17 mouse cellular contexts compared by ENCODE assay signal in the genomic region with DNA sequence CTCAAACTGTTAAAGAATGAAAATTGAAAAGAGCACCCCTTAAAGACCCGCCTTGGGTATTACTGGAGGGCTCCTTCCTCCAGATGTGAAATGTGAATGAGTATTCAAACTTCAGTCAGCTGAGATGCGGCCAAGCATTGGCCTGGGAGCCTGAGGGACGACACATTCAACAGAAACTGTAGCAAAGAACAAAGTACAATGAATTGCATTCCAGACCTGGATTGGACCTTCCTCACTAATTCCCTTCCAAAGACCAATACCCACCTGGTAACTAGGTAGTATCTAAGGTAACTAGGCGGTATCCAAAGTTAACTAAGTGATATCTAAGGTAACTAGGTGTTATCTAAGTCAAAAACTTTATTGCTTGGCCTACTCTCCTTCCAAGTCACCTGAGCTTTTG.
"Had no signal": no experiment of that assay in that cellular context is flagged by ENCODE, and none has a peak within 500 bp of the region (broad histone marks: within the 10 kb centered on the region; RNA-seq: fewer than 3 reads in every experiment).

No protein-coding gene starts in this region.

- H3K9me3 ChIP-seq: kidney, embryonic 15.5 days; liver, embryonic 12.5 days; liver, embryonic 15.5 days; midbrain, embryonic 12.5 days; midbrain, embryonic 15.5 days; neural tube, embryonic 12.5 days; neural tube, embryonic 15.5 days; stomach, embryonic 15.5 days had no signal

- H3K36me3 ChIP-seq: kidney, embryonic 15.5 days; liver, embryonic 12.5 days; liver, embryonic 15.5 days; midbrain, embryonic 12.5 days; midbrain, embryonic 15.5 days; neural tube, embryonic 12.5 days; neural tube, embryonic 15.5 days; stomach, embryonic 15.5 days had no signal

- DNase-seq: kidney, postnatal 25 days; layer of hippocampus, adult 9-11 months; lung, embryonic 14.5 days; right cerebral cortex, adult 18-20 months; right cerebral cortex, postnatal 14 days; right cerebral cortex, postnatal 4 days; thymus, postnatal 25 days had no signal

- H3K27ac ChIP-seq: kidney, embryonic 15.5 days; left cerebral cortex, adult 2 months; liver, embryonic 12.5 days; liver, embryonic 15.5 days; macrophage; midbrain, embryonic 12.5 days; midbrain, embryonic 15.5 days; neural tube, embryonic 12.5 days; neural tube, embryonic 15.5 days; stomach, embryonic 15.5 days had no signal

- H3K4me1 ChIP-seq: kidney, embryonic 15.5 days; liver, embryonic 12.5 days; liver, embryonic 15.5 days; midbrain, embryonic 12.5 days; midbrain, embryonic 15.5 days; neural tube, embryonic 12.5 days; neural tube, embryonic 15.5 days; stomach, embryonic 15.5 days had no signal

- H3K4me3 ChIP-seq: kidney, embryonic 15.5 days; left cerebral cortex, adult 2 months; liver, embryonic 12.5 days; liver, embryonic 15.5 days; midbrain, embryonic 12.5 days; midbrain, embryonic 15.5 days; neural tube, embryonic 12.5 days; neural tube, embryonic 15.5 days; stomach, embryonic 15.5 days had no signal

- H3K27me3 ChIP-seq: kidney, embryonic 15.5 days; midbrain, embryonic 15.5 days; neural tube, embryonic 12.5 days; neural tube, embryonic 15.5 days; stomach, embryonic 15.5 days had no signal
